Mouse (Mus musculus): ENCODE measurements around the gene Pgls. TPM values are rescaled to one million over a fixed set of nuclear protein-coding genes. Genes with fewer than 3 reads are reported as not detected.

Pgls gene
- total RNA-seq, 2 experiments from 2014 or later, result 26.3 to 26.9 TPM

GRCm38 (mm10) chr8:71598841-71599240, 6.9 kb downstream of the Pgls start:
- DNase-seq, result no peak

- DNase-seq, result no peak
These were observed 10.1 kb downstream of the Pgls start for GRCm38 (mm10) chr8:71601939-71602665.

DNA sequence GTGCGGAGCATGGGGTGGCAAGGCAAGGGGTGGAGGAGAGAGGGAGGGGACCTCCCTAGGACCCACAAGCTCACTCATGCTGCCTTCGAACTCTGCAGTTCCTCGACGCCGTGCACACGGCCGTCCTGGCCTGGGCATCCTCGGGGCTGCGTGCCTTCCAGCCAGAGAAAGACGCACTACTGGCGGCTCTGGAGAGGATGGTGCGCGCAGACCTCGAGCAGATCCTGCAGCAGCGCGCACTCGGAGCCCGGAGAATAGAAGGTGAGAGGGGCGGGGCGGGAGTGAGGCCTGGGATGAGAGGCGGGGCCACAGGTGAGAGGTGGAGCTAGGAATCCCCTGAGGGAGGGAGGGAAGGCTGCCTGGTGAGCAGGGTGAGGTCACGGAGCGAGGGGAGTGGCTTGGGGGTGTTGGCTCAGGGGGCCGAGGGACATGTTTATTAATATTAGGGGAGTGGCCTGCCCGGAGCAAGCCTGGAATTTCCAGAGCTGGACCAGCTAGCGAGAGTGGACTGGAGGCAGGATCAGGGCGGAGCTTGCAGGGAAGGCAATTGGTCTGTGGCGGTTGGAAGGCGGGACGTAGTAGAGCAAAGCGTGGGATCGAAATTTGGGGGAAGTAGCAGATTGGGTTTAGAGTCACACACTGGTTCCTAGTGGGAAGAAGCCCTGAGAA, 10.8 kb downstream of the Pgls start:
- peak; percentile 61 for DNase-seq

DNA sequence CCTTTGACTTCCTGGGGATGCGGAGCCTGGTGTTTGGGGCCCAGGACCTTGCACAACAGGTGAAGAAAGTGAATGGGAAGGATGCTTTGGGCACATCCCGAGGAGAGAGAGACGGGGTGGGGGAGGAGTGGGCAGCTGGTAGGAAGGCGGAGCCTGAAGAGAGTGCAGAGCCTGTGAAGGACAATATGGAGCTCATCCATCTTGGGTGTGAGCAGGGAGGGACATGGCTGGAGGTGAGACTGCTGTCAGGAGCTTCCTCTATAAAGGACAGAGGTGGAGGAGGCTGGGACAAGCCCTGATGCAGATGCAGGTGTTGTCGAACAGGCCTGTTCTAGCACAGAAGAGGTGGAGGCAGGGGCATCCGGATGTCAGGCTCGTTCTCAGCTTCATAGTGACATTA, 12.0 kb downstream of the Pgls start:
- DNase-seq, result no peak

- peak; percentile 96 for DNase-seq
These were observed 19.1 kb downstream of the Pgls start, which contains the start of gene Colgalt1 for GRCm38 (mm10) chr8:71610822-71611651. Colgalt1 (plus strand) TSS chr8:71610998.

DNA sequence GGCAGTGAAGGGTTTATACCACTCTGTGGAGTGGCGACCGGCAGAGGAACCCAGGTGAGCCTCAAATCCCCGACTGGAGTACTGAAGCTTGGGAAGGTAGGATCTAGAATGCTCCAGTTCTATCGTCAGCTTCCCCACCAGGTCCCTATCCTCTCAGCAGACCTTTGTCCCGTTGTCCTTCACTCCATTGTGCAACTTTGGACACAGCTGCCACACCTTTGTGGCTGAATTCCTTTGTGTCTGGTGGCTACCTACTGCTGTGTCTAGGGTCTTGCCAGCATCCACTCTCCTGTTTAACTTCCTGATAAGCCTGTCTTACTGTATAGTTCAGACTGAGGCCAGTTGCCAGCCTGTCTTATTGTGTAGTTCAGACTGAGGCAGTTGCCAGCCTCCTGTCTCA, 20.2 kb downstream of the Pgls start:
- DNase-seq, result no peak

- no peak for DNase-seq
These were observed 21.4 kb downstream of the Pgls start for GRCm38 (mm10) chr8:71613418-71613817.

- DNase-seq, result peak; percentile 74
These were observed 27.8 kb downstream of the Pgls start for GRCm38 (mm10) chr8:71619786-71620185.

DNA sequence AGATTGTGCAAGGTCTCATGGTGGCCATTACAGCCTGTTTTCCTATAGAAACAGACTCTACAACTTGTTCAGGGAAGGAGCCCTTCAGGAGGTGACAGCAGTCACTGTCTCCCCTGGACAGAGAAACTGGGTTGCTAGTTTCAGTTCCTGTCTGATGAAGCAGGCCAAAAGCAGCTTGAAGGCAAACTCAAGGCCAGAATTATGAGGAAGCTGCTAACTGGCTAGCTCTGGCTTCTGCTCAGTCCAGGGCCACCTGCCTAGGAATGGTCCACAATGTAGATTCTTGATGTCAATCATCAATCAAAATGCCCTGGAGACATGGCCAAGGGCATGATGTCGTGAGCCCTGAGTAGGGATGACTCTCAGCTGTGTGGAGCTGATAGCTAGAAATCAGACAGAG, 33.1 kb downstream of the Pgls start:
- DNase-seq, result no peak

DNA sequence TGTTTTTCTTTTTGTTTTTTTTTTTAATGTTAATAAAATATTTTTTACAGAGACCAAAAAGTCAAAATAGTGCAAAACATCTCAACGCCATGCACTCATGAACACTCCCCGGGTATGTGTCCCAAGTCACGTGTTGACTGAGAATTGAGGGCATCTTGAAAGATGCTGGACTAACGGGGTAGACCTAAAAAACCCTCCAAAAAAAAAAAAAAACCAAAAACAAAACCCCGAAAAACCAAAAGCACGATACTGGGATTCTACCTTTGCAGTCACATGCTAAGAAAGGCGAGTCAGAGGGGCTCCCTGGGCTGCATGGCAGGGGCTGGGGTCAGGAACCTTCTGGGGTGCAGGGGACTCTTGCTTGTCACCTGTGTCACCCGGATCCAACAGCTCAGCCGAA, 34.8 kb downstream of the Pgls start:
- DNase-seq, result no peak

GRCm38 (mm10) chr8:71627265-71628099, 35.5 kb downstream of the Pgls start:
- DNase-seq, result no peak

GRCm38 (mm10) chr8:71628396-71629095, 36.6 kb downstream of the Pgls start:
- no peak for DNase-seq

GRCm38 (mm10) chr8:71629096-71629697, 37.2 kb downstream of the Pgls start:
- DNase-seq, result peak; percentile 91

- peak; percentile 19 for DNase-seq
These were observed 37.8 kb downstream of the Pgls start for GRCm38 (mm10) chr8:71629781-71630212.

DNA sequence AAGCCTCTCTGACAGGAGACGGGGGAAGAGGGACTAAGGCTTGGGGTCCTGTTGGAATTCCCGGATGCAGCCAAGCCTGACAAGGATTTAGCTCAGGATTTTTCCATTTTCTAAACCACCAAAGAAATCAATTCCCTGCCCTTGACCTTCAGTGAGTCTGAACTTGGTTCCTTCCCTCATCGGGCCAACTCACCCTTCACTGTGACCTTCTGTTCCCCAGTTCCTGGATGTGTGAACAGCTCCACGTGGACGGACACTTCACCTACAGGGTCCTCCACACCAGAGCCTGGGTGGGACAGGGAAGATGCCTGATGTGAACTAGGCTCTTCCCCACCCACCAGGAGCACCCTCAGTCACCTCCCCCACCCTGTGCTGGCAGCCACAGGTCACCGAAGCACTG, 38.8 kb downstream of the Pgls start:
- no peak for DNase-seq

DNA sequence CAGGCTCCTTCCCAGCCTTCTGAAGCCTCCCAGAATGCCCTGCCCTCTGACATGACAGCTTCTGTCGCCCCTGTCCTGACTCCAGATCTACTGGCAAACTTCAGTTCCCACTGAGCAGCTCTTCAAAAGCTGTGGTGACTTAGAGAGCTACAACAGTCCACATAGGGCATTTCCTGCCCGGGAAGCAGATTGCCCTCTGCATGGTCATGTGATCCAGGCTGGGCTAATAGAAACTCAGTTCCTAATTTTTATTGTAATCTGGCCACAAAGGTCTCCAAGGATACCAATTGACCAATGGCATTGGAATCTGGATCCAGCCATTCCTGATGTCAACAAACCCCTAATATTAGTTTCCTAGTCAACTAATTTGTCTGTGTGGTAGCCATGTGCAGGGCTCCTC, 39.9 kb downstream of the Pgls start:
- DNase-seq, result no peak

DNA sequence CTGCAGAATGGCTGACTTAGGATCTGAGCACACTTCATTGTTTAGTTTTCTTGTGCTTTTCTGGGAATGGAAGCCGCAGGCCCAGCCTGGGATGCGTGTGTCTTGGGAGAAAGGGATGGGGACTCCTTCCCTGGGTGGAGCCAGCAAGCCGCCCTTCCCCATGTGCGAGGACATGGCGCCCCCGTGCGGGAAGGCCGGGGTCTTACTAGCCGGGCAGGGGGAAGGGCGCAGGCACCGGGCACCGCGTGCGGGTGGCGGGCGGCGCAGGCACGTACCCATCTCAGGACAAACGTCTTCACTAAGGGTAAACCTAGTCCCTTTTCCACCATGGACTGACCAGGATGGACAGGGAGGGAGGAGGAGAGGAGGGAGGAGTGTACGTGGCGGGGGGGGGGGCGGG, 41.2 kb downstream of the Pgls start:
- peak; percentile 61 for DNase-seq

GRCm38 (mm10) chr8:71633981-71634667, 42.1 kb downstream of the Pgls start:
- DNase-seq, result no peak

- DNase-seq, result no peak
These were observed 45.4 kb downstream of the Pgls start for GRCm38 (mm10) chr8:71637149-71638095.
